Mouse (Mus musculus) heart, embryonic 12.5 days (tissue): ENCODE data around the gene Irf2. TPM values are rescaled to one million over a fixed set of nuclear protein-coding genes. Genes with fewer than 3 reads are reported as not detected.

Experiments
- ATAC-seq: fragments of 200-750 bp; cut with Nextera tagmentation; 2 replicates; pipeline ENCODE4 v1.8.0; 2017; ENCODE audit warnings: moderate TSS enrichment, moderate library complexity; ENCODE audit not compliant: insufficient number of reproducible peaks, low FRiP score
- H3K27ac ChIP-seq: fragments of 300-500 bp; sonication (generic); 2 replicates; pipeline ENCODE4 v1.5.1; 2016; ENCODE audit warnings: mild to moderate bottlenecking, moderate library complexity; ENCODE audit not compliant: poor library complexity, severe bottlenecking
- H3K27me3 ChIP-seq: fragments of 300-500 bp; sonication (generic); replicated peaks from 2 replicates; pipeline ENCODE4 v1.6.1; 2016; ENCODE audit warnings: mild to moderate bottlenecking, moderate library complexity
- H3K36me3 ChIP-seq: fragments of 300-500 bp; sonication (generic); 2 replicates; pipeline ENCODE4 v1.6.1; 2016; ENCODE audit warnings: mild to moderate bottlenecking, moderate library complexity
- H3K4me1 ChIP-seq: fragments of 300-500 bp; sonication (generic); replicated peaks from 2 replicates; pipeline ENCODE4 v1.6.1; 2016; ENCODE audit warnings: mild to moderate bottlenecking
- H3K4me2 ChIP-seq: fragments of 300-500 bp; sonication (generic); 2 replicates; pipeline ENCODE4 v1.6.1; 2016; ENCODE audit warnings: mild to moderate bottlenecking, moderate library complexity
- H3K4me3 ChIP-seq: fragments of 300-500 bp; sonication (generic); 2 replicates; pipeline ENCODE4 v1.5.1; 2016; ENCODE audit warnings: mild to moderate bottlenecking
- H3K9ac ChIP-seq: fragments of 300-500 bp; sonication (generic); 2 replicates; pipeline ENCODE4 v1.6.1; 2016; ENCODE audit warnings: mild to moderate bottlenecking, moderate library complexity
- H3K9me3 ChIP-seq: fragments of 300-500 bp; sonication (generic); replicated peaks from 2 replicates; pipeline ENCODE4 v1.6.1; 2016; ENCODE audit warnings: mild to moderate bottlenecking, moderate library complexity
- WGBS: fragments of 180-500 bp; shearing (Covaris S2); methylation state at CpG from one replicate; pipeline ENCODE4 v1.1.7; 2016; 5-methylcytosine and 5-hydroxymethylcytosine counted together
- polyA plus RNA-seq: library from polyadenylated mRNA; unstranded; fragments of >200 nt; fragmentation: Nextera tagmentation; extraction: Ambion mirVana; gene quantifications from 2 replicates; pipeline ENCODE4 v1.2.1, GENCODE M21; 2016

Gene Irf2
- polyA plus RNA-seq, 1 experiment from 2014 or later, result 12.5 TPM

GRCm38 (mm10) chr8:46843855-46844254 is 104.3 kb downstream of the Irf2 start:
- no peak for ATAC-seq
- H3K27me3 ChIP-seq, result no peaks in the 10 kb centered on the region
- H3K9me3 ChIP-seq, result no peaks in the 10 kb centered on the region
- H3K4me1 ChIP-seq, result peaks cover 18% of the 10 kb centered on the region
- no peak overlapping the region for H3K9ac ChIP-seq
- peaks cover 50% of the 10 kb centered on the region for H3K36me3 ChIP-seq
- no peak overlapping the region for H3K4me3 ChIP-seq
- WGBS, result 84% methylated on average over 4 of the region's 4 CpGs
- H3K27ac ChIP-seq, result peak overlapping the region; percentile 84; the same call in 1 of the 2 replicates
- H3K4me2 ChIP-seq, result no peak overlapping the region

- Histone ChIP-seq H3K4me2 (peak overlapping the region; percentile 8; the same call in 1 of the 2 replicates), H3K4me3 (no peak overlapping the region), H3K9me3 (no peaks in the 10 kb centered on the region), H3K27ac (peak overlapping the region; percentile 84), H3K4me1 (peaks cover 18% of the 10 kb centered on the region), H3K9ac (no peak overlapping the region), H3K27me3 (no peaks in the 10 kb centered on the region), H3K36me3 (peaks cover 44% of the 10 kb centered on the region)
- 53% methylated on average over 3 of the region's 3 CpGs for WGBS
- ATAC-seq, result no peak
Measured at GRCm38 (mm10) chr8:46844371-46844973, 104.9 kb downstream of the Irf2 start.

GRCm38 (mm10) chr8:46844974-46845774 is 105.6 kb downstream of the Irf2 start:
- peaks cover 20% of the 10 kb centered on the region for H3K4me1 ChIP-seq
- H3K9me3 ChIP-seq, result no peaks in the 10 kb centered on the region
- H3K27me3 ChIP-seq, result no peaks in the 10 kb centered on the region
- H3K27ac ChIP-seq, result peak overlapping the region; percentile 84
- WGBS, result 46% methylated on average over 7 of the region's 7 CpGs
- H3K9ac ChIP-seq, result no peak overlapping the region
- H3K36me3 ChIP-seq, result peaks cover 37% of the 10 kb centered on the region
- peak; percentile 62 for ATAC-seq
- peak overlapping the region; percentile 8; the same call in 1 of the 2 replicates for H3K4me2 ChIP-seq
- H3K4me3 ChIP-seq, result no peak overlapping the region

GRCm38 (mm10) chr8:46845891-46846290 is 106.4 kb downstream of the Irf2 start:
- 79% methylated on average over 9 of the region's 9 CpGs for WGBS
- Histone ChIP-seq H3K27me3 (no peaks in the 10 kb centered on the region), H3K36me3 (peaks cover 30% of the 10 kb centered on the region), H3K4me2 (no peak overlapping the region), H3K27ac (peak overlapping the region; percentile 84; the same call in 1 of the 2 replicates), H3K4me3 (no peak overlapping the region), H3K9ac (no peak overlapping the region), H3K9me3 (no peaks in the 10 kb centered on the region), H3K4me1 (peaks cover 24% of the 10 kb centered on the region)
- ATAC-seq, result no peak

- no peak overlapping the region for H3K4me2 ChIP-seq
- WGBS, result 93% methylated on average over 5 of the region's 5 CpGs
- H3K36me3 ChIP-seq, result peaks cover 25% of the 10 kb centered on the region
- H3K27ac ChIP-seq, result no peak overlapping the region
- no peak overlapping the region for H3K4me3 ChIP-seq
- peaks cover 24% of the 10 kb centered on the region for H3K4me1 ChIP-seq
- H3K9me3 ChIP-seq, result no peaks in the 10 kb centered on the region
- no peak for ATAC-seq
- no peak overlapping the region for H3K9ac ChIP-seq
- H3K27me3 ChIP-seq, result no peaks in the 10 kb centered on the region
Measured at GRCm38 (mm10) chr8:46846893-46847292, 107.4 kb downstream of the Irf2 start.

GRCm38 (mm10) chr8:46848011-46848641 is 108.6 kb downstream of the Irf2 start:
- Histone ChIP-seq H3K4me1 (peaks cover 25% of the 10 kb centered on the region), H3K4me2 (no peak overlapping the region), H3K4me3 (no peak overlapping the region), H3K9me3 (no peaks in the 10 kb centered on the region), H3K27ac (no peak overlapping the region), H3K9ac (no peak overlapping the region), H3K36me3 (peaks cover 23% of the 10 kb centered on the region), H3K27me3 (no peaks in the 10 kb centered on the region)
- no peak for ATAC-seq
- 88% methylated on average over 6 of the region's 6 CpGs for WGBS

- no peak overlapping the region for H3K27ac ChIP-seq
- H3K27me3 ChIP-seq, result no peaks in the 10 kb centered on the region
- no peak overlapping the region for H3K4me3 ChIP-seq
- H3K4me1 ChIP-seq, result peaks cover 24% of the 10 kb centered on the region
- no peak overlapping the region for H3K4me2 ChIP-seq
- H3K9me3 ChIP-seq, result no peaks in the 10 kb centered on the region
- H3K9ac ChIP-seq, result no peak overlapping the region
- peaks cover 23% of the 10 kb centered on the region for H3K36me3 ChIP-seq
- 67% methylated on average over 6 of the region's 6 CpGs for WGBS
- ATAC-seq, result no peak
Measured at GRCm38 (mm10) chr8:46848931-46849330, 109.4 kb downstream of the Irf2 start.

- Histone ChIP-seq H3K27ac (no peak overlapping the region), H3K27me3 (no peaks in the 10 kb centered on the region), H3K9ac (no peak overlapping the region), H3K4me1 (peaks cover 21% of the 10 kb centered on the region), H3K36me3 (peaks cover 23% of the 10 kb centered on the region), H3K4me2 (no peak overlapping the region), H3K9me3 (no peaks in the 10 kb centered on the region), H3K4me3 (no peak overlapping the region)
- 41% methylated on average over 2 of the region's 2 CpGs for WGBS
- ATAC-seq, result no peak
Measured at GRCm38 (mm10) chr8:46849458-46849857, 109.9 kb downstream of the Irf2 start.

GRCm38 (mm10) chr8:46850258-46850897 is 110.8 kb downstream of the Irf2 start:
- peaks cover 15% of the 10 kb centered on the region for H3K4me1 ChIP-seq
- H3K9ac ChIP-seq, result no peak overlapping the region
- H3K36me3 ChIP-seq, result peaks cover 23% of the 10 kb centered on the region
- no peaks in the 10 kb centered on the region for H3K27me3 ChIP-seq
- whole genome bisulfite sequencing, result 73% methylated on average over 6 of the region's 6 CpGs
- no peak overlapping the region for H3K27ac ChIP-seq
- H3K4me3 ChIP-seq, result no peak overlapping the region
- no peak for ATAC-seq
- H3K4me2 ChIP-seq, result no peak overlapping the region
- no peaks in the 10 kb centered on the region for H3K9me3 ChIP-seq

GRCm38 (mm10) chr8:46851560-46851959 is 112.0 kb downstream of the Irf2 start:
- H3K4me3 ChIP-seq, result no peak overlapping the region
- H3K27ac ChIP-seq, result no peak overlapping the region
- H3K27me3 ChIP-seq, result no peaks in the 10 kb centered on the region
- no peak for ATAC-seq
- 75% methylated on average over 4 of the region's 4 CpGs for WGBS
- H3K9ac ChIP-seq, result no peak overlapping the region
- H3K4me1 ChIP-seq, result peaks cover 15% of the 10 kb centered on the region
- H3K9me3 ChIP-seq, result no peaks in the 10 kb centered on the region
- H3K4me2 ChIP-seq, result no peak overlapping the region
- peaks cover 13% of the 10 kb centered on the region for H3K36me3 ChIP-seq

GRCm38 (mm10) chr8:46852377-46852776 is 112.8 kb downstream of the Irf2 start:
- Histone ChIP-seq H3K9ac (no peak overlapping the region), H3K27me3 (no peaks in the 10 kb centered on the region), H3K4me1 (peaks cover 15% of the 10 kb centered on the region), H3K4me3 (no peak overlapping the region), H3K9me3 (no peaks in the 10 kb centered on the region), H3K4me2 (no peak overlapping the region), H3K27ac (no peak overlapping the region), H3K36me3 (peaks cover 9% of the 10 kb centered on the region)
- no peak for ATAC-seq
- WGBS, result 49% methylated on average over 11 of the region's 11 CpGs
